Mouse (Mus musculus): ENCODE measurements at regions not wholly inside any gene's neighbourhood (a gene's known extent, or its start where the extent isn't known, plus 50 kb on each side); places are given as distances from the start of the nearest gene placed in this dataset.
A peak's percentile ranks its signal among the peaks of the same experiment; 100 is the strongest.

Small RNAs in the stretch of these regions (microRNA-seq; reads per million reads assigned to microRNA genes)
- gene Mir7j, result 48.5 reads per million, percentile 43 among the genes with 10 or more reads in this experiment

Measured in liver, embryonic 13.5 days (tissue).